In genomic region chr16:33070928-33071327, GRCm38 (mm10) we compare ENCODE assay signal across 1 mouse cellular context.
TF ChIP-seq lines count a peak whose summit lies in the region.

No protein-coding gene starts in this region.

TF ChIP-seq in CH12.LX, 34 proteins besides CTCF, POLR2A, EP300 and RAD21:
- TF ChIP-seq IRF4 (IDR thresholded peaks at IDR 0.05; ENCODE audit: low read depth, low read length), result no peak
- no peak for TF ChIP-seq POLR2AphosphoS2 (IDR thresholded peaks at IDR 0.05; ENCODE audit: low read depth, low read length)
- no peak for TF ChIP-seq JUND (conservative IDR thresholded peaks at IDR 0.05; ENCODE audit: low read depth, low read length)
- no peak for TF ChIP-seq USF2 (conservative IDR thresholded peaks at IDR 0.05; ENCODE audit: low read depth, low read length)
- no peak for TF ChIP-seq USF1 (IDR thresholded peaks at IDR 0.05; ENCODE audit: low read depth, low read length)
- no peak for TF ChIP-seq RCOR1 (conservative IDR thresholded peaks at IDR 0.05; ENCODE audit: low read depth, low read length)
- no peak for TF ChIP-seq E2F4 (IDR thresholded peaks at IDR 0.05; ENCODE audit: insufficient replicate concordance, low read depth, low read length)
- no peak for TF ChIP-seq ZMIZ1 (IDR thresholded peaks at IDR 0.05; ENCODE audit: low read depth, low read length)
